In the genomic region with DNA sequence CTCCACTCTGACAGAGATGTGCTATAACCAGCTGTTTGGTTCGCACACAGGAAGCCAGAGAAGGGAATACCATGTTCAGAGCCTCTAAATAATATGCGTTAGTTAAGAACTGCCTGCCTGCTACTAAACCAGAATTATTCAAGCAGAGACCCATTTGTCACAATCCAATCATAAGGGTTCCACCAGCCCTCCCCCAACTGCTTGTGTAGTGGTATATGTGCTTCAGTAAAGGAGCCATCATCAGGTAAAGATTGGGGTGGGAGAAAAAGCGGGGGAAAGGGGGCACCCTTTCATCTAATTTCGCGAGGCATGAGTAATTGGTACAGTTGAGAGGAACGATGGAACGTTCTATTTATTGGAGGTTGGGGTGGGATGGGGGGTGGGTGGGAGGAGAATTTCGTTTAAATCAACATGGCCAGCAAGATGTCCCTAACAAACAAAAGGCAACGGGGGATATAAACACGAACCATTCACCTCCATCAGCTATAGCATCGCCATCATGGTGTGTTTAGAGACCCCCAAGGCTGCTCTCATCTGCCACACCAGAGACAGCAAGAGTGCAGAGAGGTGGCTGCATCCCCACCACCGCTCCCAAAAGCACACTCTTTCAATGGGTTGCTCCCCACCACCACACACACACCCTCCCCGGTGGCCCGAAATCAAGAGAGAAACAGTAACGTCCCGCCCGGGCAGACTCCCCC, we compare ENCODE assay signal across 8 mouse cellular contexts. TPM values are rescaled to one million over a fixed set of nuclear protein-coding genes. Genes with fewer than 3 reads are reported as not detected.
DNase-seq lines count a peak whose midpoint lies in the region; ATAC-seq and TF ChIP-seq lines count a peak whose summit lies in the region.

No protein-coding gene starts in this region.

- peak overlapping the region; percentile 97 for H3K27ac ChIP-seq in kidney, embryonic 16.5 days (ENCODE audit: low read length)
- peak overlapping the region; percentile 95 for H3K27ac ChIP-seq in intestine, embryonic 16.5 days (ENCODE audit: low read length)
- H3K27ac ChIP-seq in neural tube, embryonic 12.5 days, result peak overlapping the region; percentile 97

- H3K9ac ChIP-seq in kidney, embryonic 16.5 days (replicated peaks; ENCODE audit: low read length), result peak overlapping the region; percentile 95
- peak overlapping the region; percentile 96 for H3K9ac ChIP-seq in intestine, embryonic 16.5 days (ENCODE audit: low read depth, low read length)
- H3K9ac ChIP-seq in neural tube, embryonic 12.5 days, result peak overlapping the region; percentile 86

- H3K4me3 ChIP-seq in kidney, embryonic 16.5 days (ENCODE audit: low read length), result peak overlapping the region; percentile 81
- H3K4me3 ChIP-seq in E14TG2a.4 (replicated peaks; ENCODE audit: low read length), result peak overlapping the region; percentile 97
- H3K4me3 ChIP-seq in intestine, embryonic 16.5 days (ENCODE audit: low read length), result peak overlapping the region; percentile 100
- peak overlapping the region; percentile 91 for H3K4me3 ChIP-seq in neural tube, embryonic 12.5 days

- H3K4me2 ChIP-seq in kidney, embryonic 16.5 days (replicated peaks; ENCODE audit: low read depth, low read length), result peak overlapping the region; percentile 70
- H3K4me2 ChIP-seq in intestine, embryonic 16.5 days (ENCODE audit: low read depth, low read length), result peak overlapping the region; percentile 84
- H3K4me2 ChIP-seq in neural tube, embryonic 12.5 days (replicated peaks), result peak overlapping the region; percentile 80

- no peaks in the 10 kb centered on the region for H3K9me3 ChIP-seq in kidney, embryonic 16.5 days (ENCODE audit: low read length)
- no peaks in the 10 kb centered on the region for H3K9me3 ChIP-seq in E14TG2a.4 (ENCODE audit: low read length)
- no peaks in the 10 kb centered on the region for H3K9me3 ChIP-seq in intestine, embryonic 16.5 days (ENCODE audit: control insufficient read depth, low read length)
- H3K9me3 ChIP-seq in neural tube, embryonic 12.5 days, result no peaks in the 10 kb centered on the region

- TF ChIP-seq CTCF in E14TG2a.4 (conservative IDR thresholded peaks at IDR 0.05; ENCODE audit: low read length), result no peak

- no peaks in the 10 kb centered on the region for H3K36me3 ChIP-seq in kidney, embryonic 16.5 days (ENCODE audit: insufficient read depth, low read length)
- no peaks in the 10 kb centered on the region for H3K36me3 ChIP-seq in E14TG2a.4 (ENCODE audit: insufficient read depth, low read length)
- H3K36me3 ChIP-seq in intestine, embryonic 16.5 days (ENCODE audit: control insufficient read depth, insufficient read depth, low read length), result no peaks in the 10 kb centered on the region
- H3K36me3 ChIP-seq in neural tube, embryonic 12.5 days, result 0 out of 2 replicates have a peak, but pooled peaks cover under 1% of the 10 kb centered on the region

- ATAC-seq in kidney, embryonic 16.5 days (ENCODE audit: low FRiP score, low TSS enrichment), result no peak; the same call in none of the 2 replicates
- peak; percentile 3; the same call in 1 of the 2 replicates for ATAC-seq in intestine, embryonic 16.5 days
- peak; percentile 46; the same call in 1 of the 2 replicates for ATAC-seq in neural tube, embryonic 12.5 days (ENCODE audit: low FRiP score, low read depth)

- peaks cover 17% of the 10 kb centered on the region for H3K4me1 ChIP-seq in kidney, embryonic 16.5 days (ENCODE audit: insufficient read depth, low read length)
- H3K4me1 ChIP-seq in E14TG2a.4 (replicated peaks; ENCODE audit: low read depth, low read length), result peaks cover 21% of the 10 kb centered on the region
- peaks cover 15% of the 10 kb centered on the region; the same call in 1 of the 2 replicates for H3K4me1 ChIP-seq in intestine, embryonic 16.5 days (ENCODE audit: control insufficient read depth, insufficient read depth, low read length)
- H3K4me1 ChIP-seq in neural tube, embryonic 12.5 days, result peaks cover 6% of the 10 kb centered on the region

- no peak for DNase-seq in kidney, adult 18-20 months
- peak; percentile 8 for DNase-seq in embryo, embryonic 11 days
- DNase-seq in yolk sac, embryonic 10.5 days (ENCODE audit: low spot score), result no peak
- DNase-seq in adrenal gland, postnatal 25 days, result no peak

- WGBS in kidney, embryonic 16.5 days, result 2% methylated on average over 17 of the region's 17 CpGs
- WGBS in intestine, embryonic 16.5 days, result 3% methylated on average over 17 of the region's 17 CpGs
- 3% methylated on average over 17 of the region's 17 CpGs for WGBS in neural tube, embryonic 12.5 days

- H3K27me3 ChIP-seq in kidney, embryonic 16.5 days (ENCODE audit: insufficient read depth, low read length), result no peaks in the 10 kb centered on the region
- H3K27me3 ChIP-seq in E14TG2a.4 (ENCODE audit: insufficient read depth, low read length), result peaks cover 5% of the 10 kb centered on the region
- no peaks in the 10 kb centered on the region for H3K27me3 ChIP-seq in intestine, embryonic 16.5 days (replicated peaks; ENCODE audit: control insufficient read depth, insufficient read depth, low read length)
- no peaks in the 10 kb centered on the region for H3K27me3 ChIP-seq in neural tube, embryonic 12.5 days (replicated peaks)

RNA-seq across cellular contexts. Expression of a gene that starts 8.1 kb away (rescaled TPM):
- 58.2 and 63.7 TPM in 2 replicates for polyA plus RNA-seq in kidney, embryonic 16.5 days (2015; fragmentation: Nextera tagmentation; extraction: Ambion mirVana)
- polyA plus RNA-seq in intestine, embryonic 16.5 days (2015; fragmentation: Nextera tagmentation; extraction: Ambion mirVana), result 46.2 and 48.1 TPM in 2 replicates
- 56.5 and 64.5 TPM in 2 replicates for polyA plus RNA-seq in neural tube, embryonic 12.5 days (2016; fragmentation: Nextera tagmentation; extraction: Ambion mirVana)
- total RNA-seq in adrenal gland, postnatal 25 days (2021), result 34.3 and 42.2 TPM in 2 replicates
